ENCODE assay signal across 19 mouse cellular contexts in the genomic region with DNA sequence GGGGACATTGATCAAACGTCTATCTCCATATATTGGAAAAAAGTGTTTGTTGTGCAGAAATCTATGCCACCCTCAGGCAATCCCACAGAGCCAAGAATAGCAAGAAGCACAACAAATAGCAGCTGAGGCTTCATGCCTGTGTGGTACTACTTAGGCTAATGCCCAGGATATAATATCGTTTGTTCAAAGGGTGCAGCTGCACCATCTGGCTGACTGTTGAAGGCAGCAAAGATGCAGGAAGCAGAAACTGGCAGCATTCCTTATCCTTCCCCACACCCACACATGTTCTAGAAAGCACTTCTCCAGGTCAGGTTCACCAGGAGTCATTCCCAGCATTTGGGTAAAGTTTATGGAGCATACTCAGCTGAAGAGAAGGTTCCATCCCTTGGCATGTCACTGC.
A peak's percentile ranks its signal among the peaks of the same experiment; 100 is the strongest.
DNase-seq lines count a peak whose midpoint lies in the region; ATAC-seq and TF ChIP-seq lines count a peak whose summit lies in the region.
"Had no signal": no experiment of that assay in that cellular context is flagged by ENCODE, and none has a peak within 500 bp of the region (broad histone marks: within the 10 kb centered on the region; RNA-seq: fewer than 3 reads in every experiment).

No protein-coding gene starts in this region.

- no peak for TF ChIP-seq POLR2A in limb, embryonic 14.5 days (IDR thresholded peaks at IDR 0.05; ENCODE audit: borderline replicate concordance, extremely low read depth, insufficient read depth, insufficient read length)
- TF ChIP-seq POLR2A in myocyte (IDR thresholded peaks at IDR 0.05; ENCODE audit: insufficient read length, low read depth) = no peak

- no peak overlapping the region for H3K27ac ChIP-seq in limb, embryonic 14.5 days (replicated peaks; ENCODE audit: low read depth, low read length)
- H3K27ac ChIP-seq in limb, embryonic 10.5 days = no peak overlapping the region
- no peak overlapping the region for H3K27ac ChIP-seq in embryonic facial prominence, embryonic 14.5 days (replicated peaks; ENCODE audit: low read depth, low read length)
- no peak overlapping the region for H3K27ac ChIP-seq in heart, embryonic 11.5 days (ENCODE audit: low read depth, low read length)
- H3K27ac ChIP-seq: heart, adult 2 months; neural tube, embryonic 12.5 days; stomach, embryonic 15.5 days had no signal

- H3K9ac ChIP-seq in limb, embryonic 14.5 days (ENCODE audit: low read depth, low read length, severe bottlenecking) = no peak overlapping the region
- no peak overlapping the region for H3K9ac ChIP-seq in embryonic facial prominence, embryonic 14.5 days (ENCODE audit: low read depth, low read length)
- no peak overlapping the region for H3K9ac ChIP-seq in heart, embryonic 11.5 days (ENCODE audit: low read depth, low read length)
- H3K9ac ChIP-seq: neural tube, embryonic 12.5 days; stomach, embryonic 15.5 days had no signal

- no peak for DNase-seq in frontal cortex, postnatal 10 days (ENCODE audit: low spot score in 2 of 2)
- peak; percentile 20 for DNase-seq in limb, embryonic 14.5 days (ENCODE audit: low spot score)
- no peak for DNase-seq in limb, embryonic 10.5 days (ENCODE audit: low spot score)
- peak; percentile 69 for DNase-seq in embryonic facial prominence, embryonic 14.5 days (ENCODE audit: low spot score)
- DNase-seq in thymus, postnatal 36 days = no peak
- DNase-seq: cerebellum, postnatal 14 days; heart, adult 2 months; heart, postnatal 14 days; kidney, adult 11 months; kidney, postnatal 25 days; lung, postnatal 10 days; thymus, postnatal 4 days had no signal

- H3K4me1 ChIP-seq in limb, embryonic 14.5 days (ENCODE audit: control insufficient read depth, insufficient read depth, low read length) = no peaks in the 10 kb centered on the region
- no peaks in the 10 kb centered on the region for H3K4me1 ChIP-seq in limb, embryonic 10.5 days
- no peaks in the 10 kb centered on the region for H3K4me1 ChIP-seq in embryonic facial prominence, embryonic 14.5 days (ENCODE audit: control insufficient read depth, insufficient read depth, low read length)
- no peaks in the 10 kb centered on the region for H3K4me1 ChIP-seq in heart, embryonic 11.5 days (ENCODE audit: control insufficient read depth, insufficient read depth, low read length)
- H3K4me1 ChIP-seq: neural tube, embryonic 12.5 days; stomach, embryonic 15.5 days had no signal

- peak; percentile 76 for ATAC-seq in frontal cortex, adult (ENCODE audit: low TSS enrichment)
- no peak for ATAC-seq in limb, embryonic 14.5 days (ENCODE audit: low FRiP score, low read depth)
- peak; percentile 50; the same call in 1 of the 2 replicates for ATAC-seq in embryonic facial prominence, embryonic 14.5 days (ENCODE audit: low read depth)
- ATAC-seq in heart, embryonic 11.5 days (replicated peaks; ENCODE audit: insufficient number of reproducible peaks, low FRiP score, low TSS enrichment) = no peak

- 68% methylated on average over 2 of the region's 2 CpGs for WGBS in limb, embryonic 14.5 days
- 85% methylated on average over 2 of the region's 2 CpGs for WGBS in limb, embryonic 10.5 days
- WGBS in embryonic facial prominence, embryonic 14.5 days = 45% methylated on average over 2 of the region's 2 CpGs
- WGBS in heart, embryonic 11.5 days (ENCODE audit: insufficient replicate concordance) = 77% methylated on average over 2 of the region's 2 CpGs

- H3K4me3 ChIP-seq in limb, embryonic 14.5 days (replicated peaks; ENCODE audit: low read length) = no peak overlapping the region
- no peak overlapping the region for H3K4me3 ChIP-seq in limb, embryonic 10.5 days
- no peak overlapping the region for H3K4me3 ChIP-seq in embryonic facial prominence, embryonic 14.5 days (ENCODE audit: low read depth, low read length)
- no peak overlapping the region for H3K4me3 ChIP-seq in myocyte
- no peak overlapping the region for H3K4me3 ChIP-seq in heart, embryonic 11.5 days (ENCODE audit: low read depth, low read length)
- H3K4me3 ChIP-seq: heart, adult 2 months; neural tube, embryonic 12.5 days; stomach, embryonic 15.5 days had no signal

- H3K79me2 ChIP-seq in myocyte (ENCODE audit: control insufficient read depth, insufficient read depth) = no peaks in the 10 kb centered on the region

- no peaks in the 10 kb centered on the region for H3K36me3 ChIP-seq in limb, embryonic 14.5 days (ENCODE audit: control insufficient read depth, insufficient read depth, low read length)
- no peaks in the 10 kb centered on the region for H3K36me3 ChIP-seq in limb, embryonic 10.5 days
- H3K36me3 ChIP-seq in embryonic facial prominence, embryonic 14.5 days (ENCODE audit: control insufficient read depth, insufficient read depth, low read length) = no peaks in the 10 kb centered on the region
- no peaks in the 10 kb centered on the region for H3K36me3 ChIP-seq in myocyte (ENCODE audit: control insufficient read depth, insufficient read depth)
- H3K36me3 ChIP-seq in heart, embryonic 11.5 days (ENCODE audit: control insufficient read depth, insufficient read depth, low read length) = no peaks in the 10 kb centered on the region
- H3K36me3 ChIP-seq: neural tube, embryonic 12.5 days; stomach, embryonic 15.5 days had no signal

- no peak overlapping the region for H3K4me2 ChIP-seq in limb, embryonic 14.5 days (replicated peaks; ENCODE audit: low read depth, low read length, severe bottlenecking)
- no peak overlapping the region for H3K4me2 ChIP-seq in embryonic facial prominence, embryonic 14.5 days (ENCODE audit: low read depth, low read length)
- no peak overlapping the region for H3K4me2 ChIP-seq in myocyte (ENCODE audit: low read depth)
- H3K4me2 ChIP-seq in heart, embryonic 11.5 days = no peak overlapping the region
- H3K4me2 ChIP-seq: liver, embryonic 11.5 days; midbrain, embryonic 11.5 days; neural tube, embryonic 12.5 days; stomach, embryonic 15.5 days had no signal

- H3K27me3 ChIP-seq in limb, embryonic 14.5 days (ENCODE audit: control insufficient read depth, insufficient read depth, low read length) = no peaks in the 10 kb centered on the region
- no peaks in the 10 kb centered on the region for H3K27me3 ChIP-seq in limb, embryonic 10.5 days (ENCODE audit: low read depth, poor library complexity, severe bottlenecking)
- H3K27me3 ChIP-seq in embryonic facial prominence, embryonic 14.5 days (replicated peaks; ENCODE audit: control insufficient read depth, insufficient read depth, low read length) = no peaks in the 10 kb centered on the region
- H3K27me3 ChIP-seq in myocyte (ENCODE audit: control insufficient read depth, insufficient read depth, insufficient read length) = no peaks in the 10 kb centered on the region
- no peaks in the 10 kb centered on the region for H3K27me3 ChIP-seq in heart, embryonic 11.5 days (ENCODE audit: control insufficient read depth, insufficient read depth, low read length)
- H3K27me3 ChIP-seq: neural tube, embryonic 12.5 days; stomach, embryonic 15.5 days had no signal

- no peak overlapping the region for H3ac ChIP-seq in myocyte (ENCODE audit: control insufficient read depth, insufficient read length)

- H3K9me3 ChIP-seq in limb, embryonic 14.5 days (ENCODE audit: control insufficient read depth, low read length) = no peaks in the 10 kb centered on the region
- no peaks in the 10 kb centered on the region for H3K9me3 ChIP-seq in limb, embryonic 10.5 days (replicated peaks)
- no peaks in the 10 kb centered on the region for H3K9me3 ChIP-seq in embryonic facial prominence, embryonic 14.5 days (ENCODE audit: control insufficient read depth, low read length)
- H3K9me3 ChIP-seq in heart, embryonic 11.5 days (replicated peaks; ENCODE audit: control insufficient read depth, low read length) = no peaks in the 10 kb centered on the region
- H3K9me3 ChIP-seq: neural tube, embryonic 12.5 days; stomach, embryonic 15.5 days had no signal

TF ChIP-seq in myocyte, 11 proteins besides CTCF, POLR2A, EP300 and RAD21:
- TF ChIP-seq MYOG (IDR thresholded peaks at IDR 0.05; ENCODE audit: control insufficient read depth in 1 of 3, insufficient read depth in 1 of 3, insufficient read length in 2 of 3, low read depth in 2 of 3) (peak in 1 of 3 experiments; percentile 46), REST (IDR thresholded peaks at IDR 0.05; ENCODE audit: insufficient read depth, insufficient read length) (no peak), TCF3 (IDR thresholded peaks at IDR 0.05; ENCODE audit: insufficient read length, low read depth) (no peak), E2F4 (IDR thresholded peaks at IDR 0.05; ENCODE audit: insufficient read depth) (no peak), CEBPB (IDR thresholded peaks at IDR 0.05; ENCODE audit: insufficient read depth, poor library complexity, severe bottlenecking) (no peak), SRF (IDR thresholded peaks at IDR 0.05; ENCODE audit: control insufficient read depth, insufficient read length, low read depth) (no peak), MAX (IDR thresholded peaks at IDR 0.05; ENCODE audit: low read depth) (no peak), POLR2AphosphoS2 (IDR thresholded peaks at IDR 0.05; ENCODE audit: insufficient read length, low read depth) (no peak), MYOD1 (IDR thresholded peaks at IDR 0.05; ENCODE audit: control insufficient read depth in 1 of 3, insufficient read length in 2 of 3, low read depth in 2 of 3) (peak in 2 of 3 experiments; percentile 18 to 40)

Comparison
In these comparisons a context has a peak if more than half of its experiments do, and no peak if none do; other contexts are left out.
1. DNase-seq: peak in limb, embryonic 14.5 days (single experiment) and embryonic facial prominence, embryonic 14.5 days (single experiment); none in frontal cortex, postnatal 10 days (0 of 2), limb, embryonic 10.5 days (single experiment) and thymus, postnatal 36 days (0 of 2).
2. ATAC-seq: peak in frontal cortex, adult (single experiment) and embryonic facial prominence, embryonic 14.5 days (single experiment); none in limb, embryonic 14.5 days (single experiment) and heart, embryonic 11.5 days (single experiment).